Mouse (Mus musculus) monocyte, adult 59 days (primary cell): ENCODE results near the gene Vwa5b2. TPM values are rescaled to one million over a fixed set of nuclear protein-coding genes. Genes with fewer than 3 reads are reported as not detected.

Experiments
- total RNA-seq, 2 experiments: library from RNA; stranded (reverse); gene quantifications; one replicate each; pipeline ENCODE4 v1.2.4; 2023

The Vwa5b2 gene
- not detected for total RNA-seq

GRCm38 (mm10) chr16:20589366-20589938, at the start of gene Vwa5b2:
Vwa5b2 (plus strand) TSS chr16:20589471.

DNA sequence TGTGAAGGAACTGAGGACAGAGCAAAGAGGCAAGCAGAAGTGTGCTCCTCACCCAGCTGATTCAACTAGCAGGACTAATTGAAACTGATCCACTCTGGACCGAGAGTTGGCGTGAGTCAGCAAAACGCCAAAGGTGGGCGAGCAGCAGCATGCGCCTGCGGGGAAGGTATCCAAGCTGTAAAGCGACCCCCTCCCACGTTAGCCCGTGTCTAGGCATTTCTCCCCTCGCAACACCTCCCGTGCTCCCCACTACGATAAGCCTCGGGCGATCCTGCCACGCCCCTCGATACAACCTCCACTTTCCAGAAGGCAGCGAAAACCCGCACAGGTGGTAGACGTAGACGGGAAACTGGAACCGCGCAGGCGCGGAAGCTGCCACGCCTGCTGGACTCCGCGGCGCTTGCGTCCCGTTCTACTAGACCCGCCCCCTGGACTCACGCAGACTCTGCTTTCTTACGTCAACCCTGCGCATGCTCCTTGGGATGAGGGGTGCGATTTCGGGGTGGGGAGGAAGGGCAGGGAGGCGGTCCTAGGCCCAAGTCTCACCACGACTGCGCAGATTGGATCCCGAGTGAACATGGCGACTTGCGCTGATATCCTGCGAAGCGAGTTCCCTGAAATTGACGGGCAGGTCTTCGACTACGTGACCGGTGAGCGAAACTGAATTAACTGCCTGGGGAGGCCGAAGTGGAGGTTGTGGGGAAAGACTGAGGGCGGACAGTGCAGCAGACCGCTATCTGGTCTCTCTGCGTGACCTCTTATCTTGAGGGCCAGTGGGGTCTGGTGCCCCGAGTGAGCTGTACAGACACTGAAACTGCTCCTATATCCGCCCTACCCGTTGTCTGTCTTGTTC, 40.9 kb upstream of the Vwa5b2 start, which contains the start of gene Abcf3:
Gene Abcf3 (plus strand): TSS at position 482 of the 853 bp plus-strand sequence.

GRCm38 (mm10) chr16:20611357-20612227, 22.3 kb downstream of the Vwa5b2 start, which contains the start of the genes Eef1akmt4, Gm49333 and Alg3:
Eef1akmt4 (plus strand) TSS chr16:20611593.
Gm49333 (plus strand) TSS chr16:20611610.
Alg3 (minus strand) TSS chr16:20611735.

DNA sequence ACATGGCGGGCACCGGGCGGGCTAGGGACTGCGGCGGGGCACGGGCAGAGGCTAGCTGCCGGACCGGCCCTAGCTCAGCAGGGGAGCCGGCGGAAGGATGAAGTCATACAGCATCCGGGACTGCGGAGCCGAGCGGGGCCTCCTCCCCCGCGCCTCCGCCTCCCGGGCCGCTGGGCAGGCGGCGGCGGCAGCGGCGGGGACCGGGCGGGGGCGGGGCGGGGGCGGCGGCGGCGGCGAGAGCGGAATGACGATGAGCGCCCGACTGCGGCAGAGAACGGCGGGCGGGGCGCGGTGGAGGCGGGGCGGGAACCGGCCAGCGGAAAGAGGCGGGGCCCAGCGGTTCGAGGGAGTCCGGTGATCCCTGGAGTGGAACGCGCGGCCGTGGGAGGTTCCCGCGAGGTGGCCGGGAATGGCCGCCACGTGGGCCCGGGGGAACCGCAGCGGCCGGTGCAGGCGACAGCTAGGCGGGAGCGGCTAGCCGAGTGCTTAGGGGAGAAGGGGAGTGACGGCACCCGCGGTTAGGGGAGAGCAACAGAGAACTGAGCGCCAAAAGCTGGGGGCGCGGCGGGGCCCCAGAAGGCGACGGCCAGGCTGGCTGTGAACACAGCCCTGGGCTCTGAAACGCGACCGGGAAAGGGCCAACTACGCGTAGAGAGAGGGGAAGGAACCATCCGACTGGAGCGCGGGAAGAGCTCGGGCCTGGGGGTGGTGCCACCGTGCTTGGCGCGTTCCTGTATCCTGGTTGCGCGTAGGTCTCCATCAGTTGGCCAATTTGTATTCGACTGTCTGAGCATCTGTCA, 32.1 kb downstream of the Vwa5b2 start, which contains the start of gene Camk2n2:
Gene Camk2n2 (minus strand): TSS at position 97 of the 800 bp plus-strand sequence.

DNA sequence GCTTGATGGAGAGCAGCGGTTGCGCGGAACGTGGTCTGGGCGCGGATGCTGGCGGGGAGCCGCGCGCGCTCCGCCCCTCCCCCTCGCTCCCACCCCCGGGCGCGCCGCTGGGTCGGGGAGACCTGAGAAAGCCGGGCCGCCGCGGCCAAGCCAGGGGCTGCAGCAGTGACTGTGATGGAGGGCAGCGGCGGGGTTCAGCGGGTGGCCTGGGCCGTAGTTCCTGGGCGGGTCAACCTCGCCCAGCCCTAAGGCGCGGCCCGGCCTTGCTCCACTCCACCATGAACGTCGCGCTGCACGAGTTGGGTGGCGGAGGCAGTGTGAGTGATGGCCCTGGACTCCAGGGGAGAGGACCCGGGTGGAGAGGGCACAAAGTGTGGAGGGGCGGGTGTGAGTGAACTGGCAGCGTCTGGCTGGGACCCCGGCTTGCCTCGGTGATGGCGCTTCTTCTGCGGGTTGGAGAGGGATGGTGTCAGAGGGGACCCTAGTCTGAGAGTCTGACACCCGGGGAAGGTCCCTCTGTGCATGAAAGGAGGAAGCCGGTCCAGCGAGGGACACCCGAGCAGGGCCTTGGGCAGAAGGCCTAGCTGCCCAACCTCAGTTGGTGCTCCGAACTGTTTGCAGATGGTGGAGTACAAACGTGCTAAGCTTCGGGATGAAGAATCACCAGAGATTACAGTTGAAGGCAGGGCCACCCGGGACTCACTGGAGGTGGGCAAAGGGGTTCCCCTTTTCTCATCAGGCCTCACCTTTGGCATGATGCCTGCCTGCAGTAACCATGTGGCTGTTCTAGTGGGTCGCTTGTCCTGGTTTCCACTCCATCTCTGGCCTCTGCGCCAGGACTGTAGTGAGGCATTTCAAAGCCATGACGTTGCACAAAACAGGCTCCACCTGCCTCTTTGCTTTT, 40.7 kb downstream of the Vwa5b2 start, which contains the start of gene Ece2:
Gene Ece2 (plus strand): TSS at position 98 of the 904 bp plus-strand sequence.

DNA sequence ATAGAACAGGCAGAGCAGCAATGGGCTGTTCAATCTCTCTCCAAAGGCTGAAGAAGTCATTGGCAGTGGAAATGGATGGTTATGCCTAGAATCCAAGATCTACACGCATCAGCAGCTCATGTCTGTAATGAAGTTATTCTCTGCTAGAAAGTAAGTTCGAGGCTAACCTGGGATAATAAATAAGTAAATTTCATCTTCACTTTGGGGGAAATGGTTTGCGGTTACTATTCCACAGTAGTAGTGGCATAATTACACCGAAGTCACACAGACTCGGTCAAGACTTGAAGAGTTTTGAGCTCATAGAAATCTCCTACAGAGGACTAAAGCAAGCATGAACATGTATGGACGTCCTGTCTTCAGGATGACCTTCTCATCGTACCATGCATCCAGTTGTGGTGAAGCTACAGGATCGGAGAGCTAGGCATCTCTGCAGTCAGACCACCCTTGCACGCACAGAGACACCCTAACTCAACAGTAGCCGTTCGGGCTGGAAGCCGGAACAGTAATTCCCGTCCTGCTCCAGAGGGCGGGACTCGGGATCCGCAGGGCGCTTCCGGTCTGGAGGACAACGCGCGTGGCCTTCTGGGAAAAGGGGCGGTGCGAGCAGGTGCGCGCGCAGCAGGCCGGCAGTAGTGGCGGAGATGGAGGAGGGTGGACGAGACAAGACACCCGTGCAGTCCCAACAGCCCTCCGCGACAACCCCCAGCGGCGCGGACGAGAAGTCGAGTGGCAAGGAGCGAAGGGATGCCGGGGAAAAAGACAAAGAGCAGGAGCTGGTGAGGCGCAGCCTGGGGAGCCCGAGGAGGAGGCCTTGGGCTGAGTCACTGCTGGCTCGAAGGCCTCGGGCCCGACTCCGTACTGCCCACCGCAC, 62.0 kb downstream of the Vwa5b2 start, which contains the start of gene Psmd2:
Gene Psmd2 (plus strand): TSS at position 577 of the 871 bp plus-strand sequence.

Other genes starting within 250 kb of the Vwa5b2 start
- gene Abcc5, start 163.1 kb upstream of the Vwa5b2 start, total RNA-seq: 100 to 1,000 TPM; 156 to 177 TPM
- gene Eif2b5, start 90.7 kb upstream of the Vwa5b2 start, total RNA-seq: 10 to 100 TPM; 20.2 to 25.5 TPM
- gene Dvl3, start 72.5 kb upstream of the Vwa5b2 start, total RNA-seq: 10 to 100 TPM; 33.1 to 34.1 TPM
- 100 to 1,000 TPM; 199 to 201 TPM for gene Ap2m1, start 54.0 kb upstream of the Vwa5b2 start, total RNA-seq
- gene Abcf3, start 40.9 kb upstream of the Vwa5b2 start, total RNA-seq: 10 to 100 TPM; 52.3 to 62.4 TPM
- 1 to 10 TPM; 7.7 to 9.3 TPM for gene Eef1akmt4, start 22.1 kb downstream of the Vwa5b2 start, total RNA-seq
- not detected for gene Gm49333, start 22.1 kb downstream of the Vwa5b2 start, total RNA-seq
- gene Alg3, start 22.3 kb downstream of the Vwa5b2 start, total RNA-seq: 10 to 100 TPM; 11.4 to 13.9 TPM
- under 1 TPM; 0.39 to 0.97 TPM for gene Camk2n2, start 31.8 kb downstream of the Vwa5b2 start, total RNA-seq
- not detected for gene Ece2, start 40.4 kb downstream of the Vwa5b2 start, total RNA-seq
- 100 to 1,000 TPM; 116 to 118 TPM for gene Psmd2, start 62.2 kb downstream of the Vwa5b2 start, total RNA-seq
- 100 to 1,000 TPM; 252 to 266 TPM for gene Eif4g1, start 78.8 kb downstream of the Vwa5b2 start, total RNA-seq
- gene Fam131a, start 103.8 kb downstream of the Vwa5b2 start, total RNA-seq: 1 to 10 TPM; 5.3 to 5.4 TPM
- gene Polr2h, start 128.2 kb downstream of the Vwa5b2 start, total RNA-seq: 10 to 100 TPM; 10.6 to 10.8 TPM
- 1 to 10 TPM; 1.7 to 2.2 TPM for gene Clcn2, start 128.3 kb downstream of the Vwa5b2 start, total RNA-seq
- not detected for gene Chrd, start 143.7 kb downstream of the Vwa5b2 start, total RNA-seq
- gene Thpo, start 145.0 kb downstream of the Vwa5b2 start, total RNA-seq: not detected